Mouse (Mus musculus) urinary bladder, postnatal 14 days (tissue): ENCODE measurements around the gene Lyrm1.

ENCODE experiments used
- DNase-seq: peaks from one replicate; pipeline ENCODE4 v3.0.0; 2021; ENCODE audit warnings: low spot score

The Lyrm1 gene

DNA sequence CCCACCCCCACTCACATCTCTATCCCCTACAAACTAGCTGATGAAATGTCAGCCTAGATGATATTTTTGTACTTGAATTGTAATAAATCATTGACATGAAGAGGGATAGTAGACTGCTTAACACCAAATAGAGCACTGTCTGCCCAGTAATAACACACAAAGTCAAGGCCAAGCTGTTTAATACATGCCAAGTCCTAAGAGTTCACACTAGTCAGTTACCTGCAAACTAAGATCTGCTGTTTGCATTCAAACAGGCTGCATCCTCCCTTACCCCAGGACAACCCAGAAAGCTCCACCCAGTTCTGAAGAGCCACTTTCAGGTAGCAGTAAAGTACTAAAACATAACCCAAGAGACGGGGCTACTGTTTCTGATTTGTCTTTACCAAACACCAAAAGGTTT lies 3.5 kb upstream of the Lyrm1 start:
- DNase-seq = no peak

DNA sequence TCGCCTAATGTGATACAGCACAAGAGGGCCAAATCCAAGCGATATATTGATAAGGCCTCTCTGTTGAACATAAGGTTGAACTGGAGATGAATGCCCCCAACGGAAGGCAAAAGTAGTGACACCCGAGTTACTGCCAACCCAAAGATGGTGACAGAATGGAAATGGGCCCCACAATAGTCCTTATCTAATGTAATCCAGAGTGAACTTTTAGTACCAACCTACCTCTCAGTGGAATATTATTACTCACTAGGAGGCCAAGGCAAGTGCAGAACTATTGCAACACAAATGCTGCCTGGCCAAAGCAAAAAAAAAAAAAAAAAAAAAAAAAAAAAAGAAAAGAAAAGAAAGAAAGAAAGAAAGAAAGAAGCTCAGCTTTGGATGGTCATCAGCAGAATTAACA lies 2.9 kb upstream of the Lyrm1 start:
- DNase-seq = no peak

DNA sequence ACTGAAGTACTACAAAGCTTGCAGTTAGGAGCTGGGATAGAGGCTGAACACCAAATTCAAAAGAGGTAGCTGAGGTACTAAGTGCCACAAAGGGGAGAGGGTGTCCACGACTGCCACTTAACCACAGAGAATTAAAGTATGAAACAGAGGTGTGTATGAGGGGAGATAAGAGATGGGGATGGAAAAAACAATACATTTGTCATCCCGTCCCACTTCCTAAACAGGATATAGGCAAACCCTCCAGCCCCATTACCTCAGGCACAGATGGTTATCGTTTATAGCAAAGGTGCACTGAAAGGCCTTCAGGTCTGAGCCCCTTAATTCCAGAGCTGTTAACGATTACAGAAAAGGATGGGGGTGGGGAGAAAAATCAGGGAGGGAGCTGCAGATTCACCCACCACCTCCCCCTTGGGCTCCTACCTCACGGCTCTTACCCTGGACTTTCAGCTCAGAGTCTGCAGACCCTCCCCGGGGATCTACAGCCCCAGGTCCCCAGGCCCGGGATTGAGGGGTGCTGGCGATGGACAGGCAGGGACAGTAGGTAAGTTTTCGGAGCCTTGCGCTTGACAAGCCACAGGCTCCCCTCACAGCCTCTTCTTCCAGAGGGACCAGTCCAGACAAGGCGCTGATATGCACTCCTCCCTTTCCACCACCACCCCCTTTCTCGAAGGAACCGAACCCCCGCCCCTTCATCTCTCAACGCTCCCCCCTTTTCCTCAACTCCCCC lies 680 bp upstream of the Lyrm1 start:
- no peak for DNase-seq

DNA sequence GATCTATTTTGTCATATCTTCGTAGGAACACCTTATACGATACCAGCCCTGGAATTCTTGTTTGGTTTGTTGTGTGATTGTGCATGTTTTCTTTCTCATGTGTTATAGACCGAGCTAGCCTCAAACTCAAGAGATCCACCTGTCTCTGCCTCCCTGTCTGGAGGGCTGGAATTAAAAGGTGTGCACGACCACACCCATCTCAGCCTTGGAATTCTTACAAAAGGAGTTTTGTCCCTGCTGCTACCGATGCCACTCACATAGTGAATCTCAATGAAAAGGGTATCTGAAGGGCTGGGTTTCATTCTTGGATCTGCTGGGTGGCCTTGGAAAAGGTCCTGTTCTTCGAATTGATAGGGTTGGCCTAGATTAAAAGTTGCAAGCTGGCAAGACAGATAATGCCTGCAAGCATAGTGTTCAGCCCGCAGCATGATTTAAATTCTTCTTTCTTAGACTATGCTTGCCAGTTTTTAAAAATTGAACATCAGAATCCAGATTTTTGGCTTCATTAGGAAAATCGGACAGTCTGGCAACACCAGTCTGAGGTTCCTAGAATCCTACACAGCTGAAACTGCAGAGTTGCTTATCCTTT lies 2.0 kb downstream of the Lyrm1 start:
- DNase-seq = no peak

DNA sequence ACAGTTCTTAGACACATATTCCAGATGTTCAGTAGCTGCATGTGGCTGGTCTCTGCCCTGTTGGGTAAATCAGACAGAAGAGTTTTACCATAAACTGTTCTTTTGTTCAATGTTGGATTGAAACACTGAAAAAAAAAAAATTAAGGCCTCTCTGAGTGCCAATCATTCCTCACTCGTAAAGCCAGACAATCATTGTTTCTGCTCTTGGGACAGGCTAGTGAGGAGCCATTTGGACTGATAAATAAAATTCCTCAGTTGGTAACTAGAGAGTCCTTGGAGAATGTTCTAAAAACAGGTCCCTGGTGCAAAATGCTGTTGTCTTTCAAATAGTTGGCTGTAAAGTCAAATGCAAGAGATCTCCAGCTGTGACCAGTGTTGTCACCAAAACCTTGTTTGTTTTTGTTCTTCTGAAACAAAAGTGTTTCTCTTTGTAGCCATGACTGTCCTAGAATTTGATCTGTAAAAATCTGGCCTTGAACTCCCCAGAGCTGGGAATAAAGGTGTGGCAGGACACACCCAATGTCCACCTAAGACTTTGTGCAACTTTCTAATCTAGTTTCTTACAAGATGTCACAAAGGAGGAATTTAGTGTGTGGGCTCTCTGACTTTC lies 2.7 kb downstream of the Lyrm1 start:
- no peak for DNase-seq

DNA sequence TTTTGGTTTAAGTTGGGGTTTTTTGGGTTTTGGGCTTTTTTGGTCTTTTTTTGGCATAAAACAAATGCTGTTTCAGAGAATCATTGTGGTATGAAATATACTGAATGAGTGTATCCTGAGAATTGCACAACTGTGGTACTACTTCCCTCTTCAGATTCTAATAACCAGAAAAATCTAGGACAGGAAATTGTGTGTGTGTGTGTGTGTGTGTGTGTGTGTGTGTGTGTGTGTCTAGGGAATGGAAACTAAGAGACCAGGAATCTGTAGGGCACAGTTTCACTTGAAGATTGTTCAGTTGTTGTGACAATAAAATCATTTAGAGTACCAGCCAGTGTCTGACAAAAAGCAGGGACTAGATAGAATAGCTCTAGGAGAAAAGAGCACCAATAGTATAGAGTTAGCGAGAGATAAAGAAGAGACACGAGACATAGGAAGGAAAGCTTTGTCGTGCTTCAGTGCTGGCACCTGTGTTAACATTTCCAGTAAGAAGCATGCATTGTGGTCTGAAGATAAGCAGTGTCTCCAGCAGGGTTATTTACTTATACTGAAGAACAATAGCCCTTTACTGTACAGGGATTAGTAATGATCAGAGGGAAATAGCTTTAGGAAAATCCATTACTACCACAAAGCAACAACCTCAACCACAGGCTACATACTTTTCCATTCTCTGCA lies 3.9 kb downstream of the Lyrm1 start:
- DNase-seq = no peak

DNA sequence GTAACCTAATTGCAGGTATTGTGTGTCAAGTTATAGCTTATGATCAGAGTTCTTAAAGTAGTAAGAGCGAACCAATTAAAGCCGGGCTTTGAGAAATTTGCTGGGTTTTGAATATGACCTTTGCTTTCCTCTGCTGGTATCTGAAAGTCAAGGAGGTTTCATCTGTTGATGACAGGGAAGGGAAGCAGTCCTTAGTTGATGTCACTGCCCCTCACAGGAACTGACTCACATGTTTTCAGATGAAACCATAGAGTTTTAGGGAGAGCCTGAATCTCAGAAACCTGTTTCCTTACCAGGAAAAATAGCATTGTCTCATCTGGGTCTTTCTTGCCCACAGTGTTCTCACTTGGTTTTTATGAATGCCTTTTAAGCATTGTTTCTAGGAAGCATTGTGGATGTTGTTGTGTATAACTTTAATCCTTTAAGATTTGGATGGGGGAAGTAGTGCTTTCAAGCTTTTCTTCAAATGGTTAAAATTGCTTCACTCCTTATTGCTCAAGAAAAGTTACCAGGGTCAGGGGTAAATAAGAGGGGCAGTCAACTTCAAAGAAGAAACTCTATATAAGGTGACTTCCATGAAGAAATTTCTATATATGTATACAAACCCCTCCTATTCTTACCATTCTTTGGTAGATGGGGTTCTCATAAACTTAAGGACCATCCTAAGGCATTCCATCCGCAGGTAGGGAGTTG lies 11.0 kb downstream of the Lyrm1 start:
- DNase-seq = no peak

DNA sequence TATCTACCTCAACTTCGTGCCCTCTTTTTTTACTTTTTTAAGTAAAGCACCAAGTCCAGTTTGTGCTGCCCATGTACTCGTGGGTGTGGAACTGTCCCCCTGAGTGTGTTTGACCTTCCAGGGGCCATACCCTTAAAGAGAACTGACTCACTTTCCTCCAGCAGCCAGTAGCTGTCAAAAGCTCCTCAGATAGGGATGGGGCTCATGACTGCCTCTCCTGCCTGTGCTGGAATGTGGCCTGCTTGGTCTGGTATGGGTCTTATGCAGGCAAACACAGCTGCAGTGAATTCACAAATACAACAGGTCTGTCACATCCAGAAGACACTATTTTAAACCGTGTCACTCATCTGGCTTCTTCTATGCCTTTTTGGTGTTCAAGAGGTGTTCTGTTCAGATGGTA lies 16.1 kb downstream of the Lyrm1 start:
- DNase-seq = no peak

DNA sequence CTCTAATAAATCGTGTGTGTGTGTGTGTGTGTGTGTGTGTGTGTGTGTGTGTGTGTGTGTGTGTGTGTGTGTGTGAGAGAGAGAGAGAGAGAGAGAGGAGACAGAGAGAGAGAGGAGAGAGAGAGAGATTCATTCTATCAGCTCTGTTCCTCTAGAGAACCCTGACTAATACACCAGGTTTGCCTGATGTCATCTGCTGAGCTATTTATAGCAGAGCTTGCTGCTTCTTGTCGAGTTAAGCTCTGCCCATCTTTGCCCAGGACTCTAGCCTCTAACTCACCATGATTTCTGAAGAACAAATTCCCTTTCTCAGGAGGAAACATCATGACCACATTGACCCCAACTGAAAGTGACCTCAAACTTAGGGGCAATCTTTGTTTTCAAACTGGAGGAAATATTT lies 24.8 kb downstream of the Lyrm1 start:
- no peak for DNase-seq

DNA sequence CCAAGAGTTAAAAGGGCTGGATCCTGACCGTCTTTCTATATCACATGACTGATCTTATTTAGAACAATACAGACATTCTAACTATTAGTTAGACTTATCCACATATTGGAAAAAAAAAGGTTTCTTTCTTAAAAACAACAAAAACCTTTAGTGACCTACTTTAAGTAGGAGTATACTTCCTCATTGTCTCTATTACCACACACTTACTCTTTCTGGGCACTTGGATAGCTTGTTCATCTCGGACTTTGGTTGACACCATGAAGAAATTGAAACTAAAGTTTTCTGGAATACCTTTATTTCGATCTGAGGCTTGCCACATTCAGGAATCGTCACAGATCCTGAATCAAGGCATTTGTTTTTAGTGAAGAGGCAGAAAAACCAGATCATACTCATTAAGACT lies 25.4 kb downstream of the Lyrm1 start:
- DNase-seq = no peak

DNA sequence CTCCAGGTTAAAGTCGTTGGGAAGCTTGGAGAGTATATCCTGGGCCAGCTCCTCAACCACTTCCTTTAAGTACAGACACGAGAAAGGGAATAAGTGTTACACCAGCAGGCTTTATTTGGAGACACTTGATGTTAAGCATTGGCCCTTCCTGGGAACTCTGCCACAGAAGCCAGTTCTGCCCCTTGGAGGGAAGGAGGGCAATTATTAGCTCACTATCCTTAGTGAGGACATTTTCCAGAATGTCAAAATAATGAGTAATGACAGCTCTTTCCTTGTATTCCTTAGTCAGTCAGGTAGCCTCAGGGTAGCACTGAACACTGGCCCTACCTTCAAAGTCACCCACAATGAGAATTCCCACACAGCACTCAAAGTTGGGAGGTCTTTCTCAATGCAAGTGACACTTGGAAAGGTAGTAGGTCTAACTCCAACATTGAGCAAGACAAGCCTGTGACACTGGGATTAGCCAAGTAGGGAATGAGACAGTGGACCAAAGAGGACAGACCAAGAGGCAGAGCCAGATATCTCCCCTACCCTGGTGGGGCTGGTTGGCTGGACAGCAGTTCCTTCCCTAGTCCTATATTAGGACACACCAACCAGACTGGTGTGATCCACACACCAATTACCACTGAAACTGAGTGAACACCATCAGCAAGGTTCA lies 33.3 kb downstream of the Lyrm1 start:
- no peak for DNase-seq

DNA sequence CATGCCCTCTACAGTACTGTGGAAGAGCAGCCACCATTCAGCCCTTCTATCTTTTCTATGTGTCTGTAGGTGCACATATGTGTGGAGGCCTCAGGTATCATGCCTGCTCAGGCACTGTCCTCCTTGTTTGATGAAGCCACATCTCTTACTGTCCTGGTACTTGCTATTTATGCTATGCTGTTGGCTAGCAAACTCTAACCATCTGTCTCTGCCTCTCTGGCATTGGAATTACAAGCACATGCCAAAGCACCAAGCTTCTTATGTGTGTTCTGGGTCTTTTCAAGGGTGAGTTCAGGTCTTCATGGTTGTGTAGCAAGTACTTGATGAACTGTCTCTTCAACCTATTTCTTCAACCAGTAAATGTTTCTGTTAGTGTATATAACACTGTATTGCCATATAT lies 40.7 kb downstream of the Lyrm1 start:
- DNase-seq = no peak

DNA sequence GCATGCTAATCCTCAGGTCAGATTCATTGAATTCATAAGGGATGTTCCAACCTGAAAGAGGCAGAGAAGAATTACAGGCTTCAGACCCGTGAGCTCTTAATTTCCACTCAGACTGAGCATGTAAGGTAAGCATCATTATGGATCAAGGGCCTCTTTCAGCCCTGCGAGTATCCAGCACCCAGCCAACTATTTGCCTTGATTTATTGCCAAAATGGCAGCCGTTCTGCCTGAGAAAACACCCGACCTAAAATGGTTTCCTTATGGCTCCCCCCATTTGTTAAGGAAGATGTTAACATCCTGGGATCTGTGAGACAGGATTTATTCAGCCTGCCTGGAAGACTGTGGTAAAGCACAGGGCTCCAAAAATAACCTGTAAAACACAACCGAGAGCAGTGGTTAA lies 41.4 kb downstream of the Lyrm1 start:
- DNase-seq = no peak

DNA sequence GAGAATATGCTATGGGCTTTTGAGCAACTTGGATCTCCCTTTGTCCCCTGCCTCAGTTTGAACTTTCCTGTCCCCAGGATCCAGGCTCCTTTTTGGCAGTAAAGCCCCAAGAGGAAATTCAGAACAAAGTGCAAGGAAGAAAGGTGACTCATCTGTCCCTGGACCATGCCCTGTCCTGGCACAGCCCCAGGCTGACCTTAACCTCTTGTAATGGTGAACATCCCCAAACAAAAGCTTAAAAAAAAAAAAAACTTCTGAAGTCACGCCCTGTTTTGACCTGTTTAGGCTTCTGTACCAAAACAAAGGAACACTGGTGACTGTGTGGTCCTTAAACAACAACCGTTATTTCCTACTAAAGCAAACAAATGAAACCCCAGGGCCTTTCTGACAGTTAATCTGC lies 45.9 kb downstream of the Lyrm1 start:
- DNase-seq = peak; percentile 9

DNA sequence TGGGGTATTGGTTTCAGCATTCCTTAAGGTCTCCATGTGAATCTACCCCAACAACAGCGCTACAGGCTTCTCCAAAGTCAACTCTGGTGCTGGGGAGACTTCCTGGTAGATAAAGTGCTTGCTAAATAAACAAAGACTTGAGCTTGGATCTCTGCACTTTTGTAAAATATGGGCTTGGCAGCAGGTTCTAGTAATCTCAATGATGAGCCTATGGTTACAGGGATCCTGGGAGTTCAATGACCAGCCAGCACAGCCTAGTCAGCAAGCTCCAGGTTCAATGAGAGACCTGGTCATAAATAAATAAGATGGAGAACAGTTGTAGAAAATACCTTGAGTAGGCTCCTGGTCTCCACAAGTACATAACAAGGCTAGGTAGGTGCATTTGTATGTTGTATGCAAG lies 58.4 kb downstream of the Lyrm1 start:
- DNase-seq = no peak

DNA sequence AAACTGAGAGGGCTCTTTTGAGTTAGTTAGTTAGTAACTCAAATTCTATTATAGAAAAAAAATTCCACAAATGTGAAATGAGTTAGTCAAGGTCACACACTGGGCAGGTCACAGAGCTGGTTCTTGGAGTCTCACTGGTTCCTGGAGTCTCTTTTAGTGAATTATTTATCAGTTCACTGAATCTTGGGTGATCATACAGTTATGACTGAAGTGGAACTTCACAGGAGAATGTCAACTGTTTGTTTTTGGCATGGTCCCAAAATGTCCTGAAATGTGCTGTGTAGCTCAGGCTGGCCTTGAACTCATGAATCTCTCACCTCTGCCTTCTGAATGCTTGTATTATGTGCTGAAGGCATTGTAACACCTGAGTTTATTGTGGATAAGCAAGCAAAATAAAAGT lies 61.8 kb downstream of the Lyrm1 start:
- DNase-seq = no peak

DNA sequence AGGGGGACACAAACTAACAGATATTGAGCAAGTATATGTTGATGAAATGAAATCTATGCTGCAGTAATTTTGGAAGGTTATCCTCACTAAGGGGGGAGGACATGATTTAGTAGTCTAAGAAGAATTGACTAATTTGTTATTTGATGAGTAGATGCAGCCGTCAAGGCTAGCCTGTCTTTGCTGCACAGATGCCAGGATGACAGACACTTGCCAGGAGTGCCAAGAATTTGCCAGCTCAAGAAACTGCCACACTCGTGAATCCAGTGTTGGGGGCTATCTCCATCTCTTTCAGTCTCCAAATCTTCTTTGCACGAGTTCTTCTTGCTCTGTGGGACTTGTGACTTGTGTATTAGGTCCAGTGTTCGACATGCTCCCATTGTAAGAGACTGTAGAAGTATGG lies 63.4 kb downstream of the Lyrm1 start:
- no peak for DNase-seq

DNA sequence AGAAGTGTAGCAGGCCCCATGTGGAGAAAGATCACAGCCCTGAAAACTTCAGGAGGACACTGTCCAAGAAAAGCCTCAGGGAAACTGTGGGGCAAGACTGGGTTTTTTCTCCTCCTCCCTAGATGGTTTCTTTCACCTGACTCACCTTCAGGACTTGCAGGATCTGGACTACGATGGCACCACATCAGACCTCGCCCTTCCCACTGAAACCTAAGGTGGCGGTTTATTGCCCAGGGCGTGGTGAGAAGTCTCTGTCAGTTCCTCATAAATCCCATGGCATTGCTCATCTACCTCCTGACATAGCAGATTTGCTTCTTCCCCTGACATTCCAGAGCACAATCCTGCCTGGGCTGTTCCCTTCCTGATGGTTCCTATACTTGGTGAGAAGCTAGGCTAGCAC lies 63.8 kb downstream of the Lyrm1 start:
- DNase-seq = no peak

DNA sequence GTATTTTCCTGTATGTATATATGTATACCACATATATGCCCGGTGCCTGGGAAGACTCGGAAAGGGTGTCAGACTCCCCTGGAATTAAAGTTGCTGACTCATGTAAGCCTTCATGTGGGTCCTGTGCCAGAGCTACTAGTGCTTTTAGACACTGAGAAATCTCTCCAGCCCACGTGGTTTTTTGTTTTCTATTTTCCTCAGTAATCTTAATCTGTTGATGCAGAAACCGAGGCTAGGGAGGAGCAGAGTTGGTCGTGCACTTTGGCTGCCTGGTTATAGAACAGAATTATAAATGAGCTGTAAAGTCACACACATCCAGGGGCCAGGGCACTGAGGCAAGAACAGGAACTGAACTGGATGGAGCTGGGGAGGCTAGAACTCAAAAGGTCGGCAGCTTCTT lies 64.3 kb downstream of the Lyrm1 start:
- no peak for DNase-seq

DNA sequence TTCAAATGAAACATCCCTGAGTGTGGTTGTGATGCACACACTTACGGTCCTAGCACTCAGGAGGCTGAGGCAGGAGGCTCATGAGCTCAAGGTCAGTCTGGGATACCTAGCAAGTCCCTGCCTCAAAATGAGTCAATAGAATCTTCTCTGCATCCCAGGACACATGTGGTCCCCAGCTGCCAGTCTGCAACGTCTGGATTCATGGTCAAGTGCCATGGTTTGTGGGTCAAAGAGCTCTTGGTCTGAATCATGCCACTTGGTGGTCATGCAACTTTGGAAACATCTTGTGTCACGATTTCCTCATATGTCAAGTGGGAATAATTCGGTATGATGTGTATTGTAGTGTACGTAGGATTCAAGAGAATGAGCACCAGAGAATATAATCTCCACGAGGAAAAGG lies 64.9 kb downstream of the Lyrm1 start:
- no peak for DNase-seq

DNA sequence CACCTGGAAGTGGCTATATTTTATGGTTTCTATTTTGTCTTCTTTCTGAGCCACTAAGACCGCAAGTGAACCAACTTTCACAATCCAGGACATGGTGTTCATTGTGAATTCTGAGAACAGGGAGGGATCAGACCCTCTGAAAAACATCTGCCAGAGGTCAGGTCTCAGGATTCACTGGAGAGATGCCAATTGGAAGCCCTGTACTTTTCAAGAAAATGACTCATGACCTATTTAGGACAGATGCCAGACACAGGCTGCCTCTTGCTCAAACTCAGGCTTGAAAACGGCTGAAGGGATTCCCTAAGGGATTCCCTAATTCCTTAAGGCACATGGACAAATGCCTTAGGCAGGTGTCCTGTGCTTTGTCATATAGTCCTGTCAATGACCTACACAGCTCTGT lies 65.4 kb downstream of the Lyrm1 start:
- DNase-seq = peak; percentile 47

DNA sequence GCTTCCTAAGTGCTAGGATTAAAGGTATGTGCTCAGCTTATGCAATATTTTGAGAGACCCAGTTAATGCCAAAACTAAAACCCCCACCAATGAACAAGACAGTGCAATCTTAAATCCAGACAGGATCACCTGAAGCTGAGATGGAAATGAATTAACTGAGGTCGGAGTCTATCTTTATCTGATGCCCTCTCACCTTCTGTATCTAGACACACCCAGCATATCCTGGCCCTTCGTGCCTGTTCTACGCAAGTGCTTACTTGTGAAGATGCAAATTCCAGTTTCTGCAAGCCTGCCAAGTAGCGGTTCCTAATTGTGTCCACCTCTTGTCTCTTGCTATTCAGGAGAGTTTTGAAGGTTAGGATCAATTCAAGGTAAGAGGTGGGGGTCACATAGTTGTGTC lies 69.5 kb downstream of the Lyrm1 start:
- no peak for DNase-seq
